Mouse (Mus musculus) midbrain, embryonic 11.5 days (tissue): Measurements from ENCODE around the gene Selenoo. TPM values are rescaled to one million over a fixed set of nuclear protein-coding genes. Genes with fewer than 3 reads are reported as not detected.

Experiments
- ATAC-seq: fragments of 200-750 bp; cut with Nextera tagmentation; 2 replicates; pipeline ENCODE4 v1.8.0; 2017; ENCODE audit warnings: moderate TSS enrichment, moderate library complexity; ENCODE audit not compliant: low FRiP score
- DNase-seq: peaks from one replicate; pipeline ENCODE4 v3.0.0; 2015; ENCODE audit warnings: low spot score; ENCODE audit errors: missing footprints
- H3K27ac ChIP-seq: fragments of 300-500 bp; sonication (generic); 2 replicates; pipeline ENCODE4 v1.5.1; 2014; ENCODE audit warnings: low read depth, low read length
- H3K27me3 ChIP-seq: fragments of 300-500 bp; sonication (generic); 2 replicates; pipeline ENCODE4 v1.6.1; 2014; ENCODE audit warnings: mild to moderate bottlenecking, low read length, moderate library complexity, mixed read lengths; ENCODE audit not compliant: control insufficient read depth, insufficient read depth
- H3K36me3 ChIP-seq: fragments of 300-500 bp; sonication (generic); 2 replicates; pipeline ENCODE4 v1.6.1; 2014; ENCODE audit warnings: mild to moderate bottlenecking, low read length, moderate library complexity, mixed read lengths; ENCODE audit not compliant: control insufficient read depth, insufficient read depth
- H3K4me1 ChIP-seq: fragments of 300-500 bp; sonication (generic); 2 replicates; pipeline ENCODE4 v1.6.1; 2014; ENCODE audit warnings: low read length; ENCODE audit not compliant: control insufficient read depth, insufficient read depth
- H3K4me2 ChIP-seq: fragments of 300-500 bp; sonication (generic); 2 replicates; pipeline ENCODE4 v1.6.1; 2014; ENCODE audit warnings: mild to moderate bottlenecking, moderate library complexity
- H3K4me3 ChIP-seq: fragments of 300-500 bp; sonication (generic); 2 replicates; pipeline ENCODE4 v1.5.1; 2014; ENCODE audit warnings: low read depth, low read length
- H3K9ac ChIP-seq: fragments of 300-500 bp; sonication (generic); 2 replicates; pipeline ENCODE4 v1.6.1; 2014; ENCODE audit warnings: low read length
- H3K9me3 ChIP-seq: fragments of 300-500 bp; sonication (generic); 2 replicates; pipeline ENCODE4 v1.6.1; 2016; ENCODE audit warnings: low read length; ENCODE audit not compliant: control insufficient read depth
- WGBS: fragments of 180-500 bp; shearing (Covaris S2); extraction: QIAGEN DNeasy Blood & Tissue Kit; methylation state at CpG from one replicate; pipeline ENCODE4 v1.1.7; 2014; 5-methylcytosine and 5-hydroxymethylcytosine counted together
- polyA plus RNA-seq: library from polyadenylated mRNA; unstranded; fragments of >200 nt; fragmentation: Nextera tagmentation; extraction: Ambion mirVana; gene quantifications from 2 replicates; pipeline ENCODE4 v1.2.1, GENCODE M21; 2014

Selenoo gene
- polyA plus RNA-seq, 1 experiment from 2014 or later = 22.3 TPM

- H3K4me2 ChIP-seq = no peak overlapping the region
Measured at GRCm38 (mm10) chr15:89073993-89074603, 14.8 kb upstream of the Selenoo start.

DNA sequence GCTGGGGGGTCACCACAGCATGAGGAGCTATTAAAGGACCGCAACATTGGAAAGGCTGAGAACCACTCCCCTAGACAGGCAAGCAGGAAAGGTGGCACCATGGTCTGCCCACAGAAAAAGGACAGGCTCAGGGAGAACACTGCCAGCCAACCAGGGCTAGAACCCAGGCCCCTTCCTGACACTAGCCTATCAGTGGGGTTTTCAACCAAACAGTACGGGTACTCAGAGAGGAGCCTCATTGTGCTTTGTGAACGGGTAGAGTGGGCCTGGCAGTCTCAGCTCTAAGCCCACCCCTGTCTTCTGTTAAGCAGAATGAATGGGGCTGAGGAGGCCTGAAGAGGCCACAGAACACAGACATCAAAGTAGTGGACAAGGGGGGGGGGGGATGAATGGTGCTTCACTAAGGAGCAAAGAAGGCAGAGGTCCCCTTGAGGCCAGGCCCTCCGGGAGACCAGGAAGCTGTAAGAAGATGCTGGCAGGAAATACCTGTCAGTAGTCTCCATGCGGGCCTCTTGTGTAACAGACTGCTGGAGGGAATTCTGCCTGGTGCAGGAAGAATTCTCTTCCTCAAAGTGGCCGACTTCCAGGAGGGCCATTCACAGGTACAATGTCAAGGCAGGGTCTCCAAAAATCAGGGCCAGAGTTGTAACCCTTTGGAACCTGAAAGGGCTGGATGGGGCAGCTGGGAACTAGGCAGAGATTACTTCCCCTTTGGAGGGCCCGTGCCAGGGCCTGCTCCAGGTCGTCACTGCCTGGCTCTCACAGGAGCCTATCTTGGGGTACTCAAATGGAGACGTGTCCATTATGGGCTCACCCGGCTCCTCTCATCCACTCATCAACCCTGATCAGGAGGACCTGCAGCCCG lies 14.0 kb upstream of the Selenoo start, which contains the start of gene Trabd:
Gene Trabd (plus strand): TSS at position 512 of the 865 bp plus-strand sequence.
- WGBS = 30% methylated on average over 11 of the region's 11 CpGs
- Histone ChIP-seq H3K27ac (peak within 1 kb of the TSS; percentile 73), H3K4me2 (peak within 1 kb of the TSS; percentile 80), H3K36me3 (no peaks in the 10 kb centered on the region), H3K4me1 (peaks cover 22% of the 10 kb centered on the region), H3K9ac (peak within 1 kb of the TSS; percentile 89), H3K27me3 (no peaks in the 10 kb centered on the region), H3K9me3 (no peaks in the 10 kb centered on the region), H3K4me3 (peak within 1 kb of the TSS; percentile 87)
- no peak for DNase-seq
- no peak for ATAC-seq

More at GRCm38 (mm10) chr15:89073993-89074603, 14.8 kb upstream of the Selenoo start:
- Histone ChIP-seq H3K27ac (no peak overlapping the region), H3K27me3 (peaks cover 2% of the 10 kb centered on the region), H3K9me3 (no peaks in the 10 kb centered on the region), H3K4me3 (no peak overlapping the region), H3K36me3 (no peaks in the 10 kb centered on the region), H3K4me1 (peaks cover 22% of the 10 kb centered on the region), H3K9ac (no peak overlapping the region)
- DNase-seq (no peak), ATAC-seq (no peak)
- 88% methylated on average over 10 of the region's 10 CpGs for WGBS

DNA sequence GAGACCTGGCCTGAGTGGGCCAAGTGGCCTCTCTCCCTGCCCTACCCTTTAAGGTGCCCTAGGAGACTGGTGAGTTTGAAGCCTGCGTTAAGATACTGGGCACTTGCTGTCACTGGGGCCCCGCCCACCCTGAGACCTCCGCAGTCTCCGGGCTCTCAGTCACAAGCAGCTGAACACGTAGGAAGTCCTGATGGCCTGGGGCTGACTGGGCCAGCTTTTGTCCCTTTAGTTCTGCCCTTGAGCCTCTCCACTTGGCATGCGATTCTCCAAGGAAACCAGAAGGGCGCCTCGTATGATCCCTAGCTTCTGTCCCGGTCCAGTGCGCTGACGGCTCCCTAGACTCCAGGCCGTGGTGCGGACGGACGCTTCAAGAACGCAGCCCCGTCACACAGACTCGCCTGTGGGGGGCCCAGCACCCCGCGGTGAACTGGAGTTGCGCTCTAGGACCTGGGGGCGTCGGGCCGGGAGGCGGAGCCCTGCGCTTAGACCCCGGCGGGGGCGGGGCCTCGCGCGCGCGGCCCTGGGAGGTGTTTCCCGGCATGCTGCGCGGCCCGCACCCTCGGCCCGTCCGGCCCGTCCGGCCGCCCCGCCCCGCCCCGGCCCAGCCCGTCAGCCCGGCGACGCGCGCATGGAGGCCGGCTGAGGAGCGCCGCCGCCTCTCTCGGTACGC lies 13.3 kb upstream of the Selenoo start:
- H3K27ac ChIP-seq = peak overlapping the region; percentile 73
- WGBS = 0% methylated on average over 57 of the region's 59 CpGs
- H3K4me1 ChIP-seq = peaks cover 22% of the 10 kb centered on the region
- H3K27me3 ChIP-seq = no peaks in the 10 kb centered on the region
- ATAC-seq (peak; percentile 92), DNase-seq (peak; percentile 99)
- H3K9ac ChIP-seq = peak overlapping the region; percentile 89
- H3K9me3 ChIP-seq = no peaks in the 10 kb centered on the region
- H3K4me2 ChIP-seq = peak overlapping the region; percentile 80
- peak overlapping the region; percentile 87 for H3K4me3 ChIP-seq
- H3K36me3 ChIP-seq = no peaks in the 10 kb centered on the region

GRCm38 (mm10) chr15:89076156-89076731 lies 12.6 kb upstream of the Selenoo start:
- WGBS = under 1% methylated on average over 36 of the region's 39 CpGs
- Histone ChIP-seq H3K36me3 (no peaks in the 10 kb centered on the region), H3K4me1 (peaks cover 22% of the 10 kb centered on the region), H3K4me3 (peak overlapping the region; percentile 87), H3K9me3 (no peaks in the 10 kb centered on the region), H3K27me3 (no peaks in the 10 kb centered on the region), H3K4me2 (peak overlapping the region; percentile 80), H3K27ac (peak overlapping the region; percentile 65), H3K9ac (peak overlapping the region; percentile 89)
- peak; percentile 41 for ATAC-seq
- DNase-seq = peak; percentile 94

DNA sequence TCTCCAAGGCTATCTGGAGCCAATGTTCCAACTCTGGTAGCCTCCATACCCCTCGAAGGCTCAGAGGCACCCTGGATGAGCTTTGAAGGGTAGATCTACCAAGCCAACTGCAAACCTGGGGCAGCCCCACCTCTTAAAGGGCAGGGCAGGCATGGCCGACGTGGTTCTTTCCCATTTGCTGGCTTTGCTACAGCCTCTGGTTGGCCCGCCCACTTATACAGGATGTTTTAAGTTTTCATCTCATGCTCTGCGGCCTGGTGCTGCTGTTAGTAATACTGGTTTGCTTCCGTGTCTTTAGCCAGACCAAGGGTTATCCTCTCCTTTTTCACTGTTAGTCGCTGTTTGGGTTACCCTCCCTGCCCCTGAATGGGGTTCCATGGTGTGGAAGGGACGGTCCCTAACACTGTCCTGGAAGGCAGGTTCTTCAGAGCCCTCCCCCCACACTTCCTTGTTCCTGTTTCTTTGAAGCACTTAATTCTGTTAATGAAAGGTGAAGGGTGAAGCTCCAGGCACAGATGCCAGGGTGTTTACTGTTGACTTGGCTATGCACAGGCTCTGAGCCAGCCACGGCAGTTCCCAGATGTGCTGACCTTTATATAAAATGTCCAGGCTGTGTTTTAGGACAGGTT lies 10.6 kb upstream of the Selenoo start:
- H3K9ac ChIP-seq = no peak overlapping the region
- peaks cover 22% of the 10 kb centered on the region for H3K4me1 ChIP-seq
- H3K27me3 ChIP-seq = no peaks in the 10 kb centered on the region
- H3K36me3 ChIP-seq = peaks cover 5% of the 10 kb centered on the region; the same call in 1 of the 2 replicates
- no peaks in the 10 kb centered on the region for H3K9me3 ChIP-seq
- DNase-seq (no peak), ATAC-seq (no peak)
- H3K4me2 ChIP-seq = no peak overlapping the region
- no peak overlapping the region for H3K4me3 ChIP-seq
- WGBS = 70% methylated on average over 9 of the region's 9 CpGs
- H3K27ac ChIP-seq = no peak overlapping the region

DNA sequence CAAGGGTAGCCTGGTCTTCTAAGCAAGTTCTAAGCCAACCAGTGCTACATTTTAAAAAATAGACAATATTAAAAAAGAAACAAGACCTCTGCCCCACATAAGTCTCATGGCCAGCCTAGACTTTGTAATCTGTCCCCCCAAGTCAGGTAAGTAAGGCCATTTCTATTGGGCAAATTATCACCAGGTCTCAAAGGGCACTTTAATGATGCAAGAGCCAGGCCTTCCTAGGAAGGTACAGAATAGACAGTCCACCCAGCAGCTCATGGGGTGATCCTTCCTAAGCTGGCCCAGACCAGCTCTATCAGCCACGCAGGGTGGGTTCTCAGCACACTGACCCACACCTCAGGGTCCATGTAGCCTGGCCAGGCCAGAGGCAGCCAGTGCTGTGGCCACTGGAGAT lies 5.0 kb upstream of the Selenoo start:
- Histone ChIP-seq H3K36me3 (peaks cover 16% of the 10 kb centered on the region; the same call in 1 of the 2 replicates), H3K4me2 (no peak overlapping the region), H3K27me3 (no peaks in the 10 kb centered on the region), H3K4me1 (0 out of 2 replicates have a peak, but pooled peaks cover 2% of the 10 kb centered on the region), H3K9ac (no peak overlapping the region), H3K4me3 (no peak overlapping the region), H3K9me3 (no peaks in the 10 kb centered on the region), H3K27ac (no peak overlapping the region)
- WGBS = 88% methylated on average over 1 of the region's 1 CpGs
- no peak for ATAC-seq
- no peak for DNase-seq

- H3K9me3 ChIP-seq = no peaks in the 10 kb centered on the region
- H3K27me3 ChIP-seq = no peaks in the 10 kb centered on the region
- peaks cover 7% of the 10 kb centered on the region for H3K4me1 ChIP-seq
- H3K4me3 ChIP-seq = no peak overlapping the region
- no peak overlapping the region for H3K27ac ChIP-seq
- 95% methylated on average over 2 of the region's 2 CpGs for WGBS
- peaks cover 16% of the 10 kb centered on the region; the same call in 1 of the 2 replicates for H3K36me3 ChIP-seq
- ATAC-seq (no peak), DNase-seq (no peak)
- no peak overlapping the region for H3K4me2 ChIP-seq
- no peak overlapping the region for H3K9ac ChIP-seq
Measured at GRCm38 (mm10) chr15:89084826-89085225, 4.1 kb upstream of the Selenoo start.

GRCm38 (mm10) chr15:89089248-89090051 lies 566 bp downstream of the Selenoo start:
- Histone ChIP-seq H3K4me2 (peak overlapping the region; percentile 100), H3K9me3 (no peaks in the 10 kb centered on the region), H3K27me3 (no peaks in the 10 kb centered on the region), H3K4me3 (peak overlapping the region; percentile 97), H3K36me3 (peaks cover 17% of the 10 kb centered on the region), H3K27ac (peak overlapping the region; percentile 40; the same call in 1 of the 2 replicates), H3K9ac (peak overlapping the region; percentile 92), H3K4me1 (peaks cover 10% of the 10 kb centered on the region)
- ATAC-seq (peak; percentile 69), DNase-seq (no peak)
- 3% methylated on average over 68 of the region's 68 CpGs for WGBS
